Mouse (Mus musculus) liver, postnatal 0 days (tissue): ENCODE data around the gene Tnik. TPM values are rescaled to one million over a fixed set of nuclear protein-coding genes. Genes with fewer than 3 reads are reported as not detected.

Experiments used
- ATAC-seq: fragments of 200-750 bp; cut with Nextera tagmentation; 2 replicates; pipeline ENCODE4 v1.8.0; 2017; ENCODE audit warnings: mild to moderate bottlenecking, moderate library complexity
- DNase-seq: peaks from one replicate; pipeline ENCODE4 v3.0.0-alpha.2; 2016
- H3K27ac ChIP-seq: fragments of 300-500 bp; sonication (generic); 2 replicates; pipeline ENCODE4 v1.5.1; 2014; ENCODE audit warnings: antibody characterized with exemption, moderate library complexity, mild to moderate bottlenecking, low read depth
- H3K27me3 ChIP-seq: fragments of 300-500 bp; sonication (generic); 2 replicates; pipeline ENCODE4 v1.6.1; 2014; ENCODE audit warnings: low read length, control low read depth, mixed read lengths; ENCODE audit not compliant: insufficient read depth
- H3K36me3 ChIP-seq: fragments of 300-500 bp; sonication (generic); replicated peaks from 2 replicates; pipeline ENCODE4 v1.6.1; 2014; ENCODE audit warnings: mild to moderate bottlenecking, control low read depth, low read length, moderate library complexity, mixed read lengths; ENCODE audit not compliant: insufficient read depth
- H3K4me1 ChIP-seq: fragments of 300-500 bp; sonication (generic); 2 replicates; pipeline ENCODE4 v1.6.1; 2014; ENCODE audit warnings: antibody characterized with exemption, mild to moderate bottlenecking, control low read depth; ENCODE audit not compliant: insufficient read depth
- H3K4me2 ChIP-seq: fragments of 300-500 bp; sonication (generic); 2 replicates; pipeline ENCODE4 v1.6.1; 2014; ENCODE audit warnings: low read depth, mild to moderate bottlenecking, low read length, moderate library complexity, mixed read lengths
- H3K4me3 ChIP-seq: fragments of 300-500 bp; sonication (generic); 2 replicates; pipeline ENCODE4 v1.5.1; 2014; ENCODE audit warnings: low read depth, low read length
- H3K9ac ChIP-seq: fragments of 300-500 bp; sonication (generic); replicated peaks from 2 replicates; pipeline ENCODE4 v1.6.1; 2014; ENCODE audit warnings: mild to moderate bottlenecking, moderate library complexity
- H3K9me3 ChIP-seq: fragments of 300-500 bp; sonication (generic); 2 replicates; pipeline ENCODE4 v1.6.1; 2016; ENCODE audit warnings: mild to moderate bottlenecking, control low read depth, low read length, mixed read lengths
- CTCF ChIP-seq: sonication (generic); IDR thresholded peaks from 2 replicates; pipeline ENCODE4 v1.5.1; 2016; ENCODE audit warnings: antibody characterized with exemption, low read depth
- EP300 ChIP-seq: IDR thresholded peaks from 2 replicates; pipeline ENCODE4 v1.6.1; 2016; ENCODE audit warnings: antibody characterized with exemption, low read depth, mild to moderate bottlenecking
- WGBS: fragments of 180-500 bp; shearing (Covaris S2); extraction: QIAGEN DNeasy Blood & Tissue Kit; methylation state at CpG from one replicate; pipeline ENCODE4 v1.1.7; 2014; ENCODE audit not compliant: insufficient replicate concordance; 5-methylcytosine and 5-hydroxymethylcytosine counted together
- polyA plus RNA-seq: library from polyadenylated mRNA; unstranded; fragments of >200 nt; fragmentation: Nextera tagmentation; extraction: Ambion mirVana; gene quantifications from 2 replicates; pipeline ENCODE4 v1.2.1, GENCODE M21; 2015

Gene Tnik
- polyA plus RNA-seq, 1 experiment from 2014 or later, result 1.0 TPM

GRCm38 (mm10) chr3:28554934-28555333 lies 291.9 kb downstream of the Tnik start:
- no peak overlapping the region for H3K4me2 ChIP-seq
- H3K9ac ChIP-seq, result no peak overlapping the region
- no peaks in the 10 kb centered on the region for H3K4me1 ChIP-seq
- 74% methylated on average over 9 of the region's 9 CpGs for WGBS
- H3K36me3 ChIP-seq, result no peaks in the 10 kb centered on the region
- DNase-seq (no peak), ATAC-seq (no peak)
- H3K4me3 ChIP-seq, result no peak overlapping the region
- no peaks in the 10 kb centered on the region for H3K27me3 ChIP-seq
- no peaks in the 10 kb centered on the region for H3K9me3 ChIP-seq
- TF ChIP-seq EP300, result no peak
- no peak overlapping the region for H3K27ac ChIP-seq

DNA sequence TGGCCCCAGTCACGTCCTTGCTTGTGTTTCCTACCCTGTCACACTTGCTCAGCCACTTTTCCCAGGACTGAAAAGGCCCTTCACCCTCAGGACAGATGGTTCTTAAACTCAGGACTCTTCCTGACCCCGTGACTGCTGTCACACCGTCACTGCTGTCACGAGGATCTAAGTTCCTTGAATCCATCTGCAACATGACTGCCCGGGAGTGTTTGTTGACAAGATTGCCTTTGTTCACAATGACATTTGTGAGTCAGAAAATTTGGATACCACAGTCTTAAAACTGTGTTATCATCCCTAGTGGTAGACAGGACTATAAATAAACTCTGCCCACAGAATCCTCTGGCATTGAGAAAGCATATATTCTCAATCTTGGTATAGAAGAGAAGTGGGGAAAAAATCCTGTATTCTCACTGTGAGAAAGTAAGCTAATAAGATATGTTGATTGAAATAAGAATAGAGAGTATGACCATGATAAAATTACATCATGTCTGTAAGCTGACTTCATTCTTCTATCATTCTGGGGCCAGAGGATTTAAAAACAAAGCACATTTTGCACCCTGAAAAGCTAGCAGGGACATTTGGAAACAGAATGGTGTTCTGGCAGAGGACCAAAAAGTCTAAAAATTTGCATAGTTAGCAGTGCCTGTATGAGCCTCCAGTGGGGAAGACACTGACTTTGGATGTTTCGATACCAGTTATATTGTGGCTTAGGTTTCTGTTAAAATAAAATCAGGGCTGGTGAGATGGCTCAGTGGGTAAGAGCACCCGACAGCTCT lies 293.0 kb downstream of the Tnik start:
- ATAC-seq, result no peak
- no peaks in the 10 kb centered on the region for H3K36me3 ChIP-seq
- H3K27me3 ChIP-seq, result no peaks in the 10 kb centered on the region
- H3K4me2 ChIP-seq, result no peak overlapping the region
- H3K4me1 ChIP-seq, result no peaks in the 10 kb centered on the region
- no peak overlapping the region for H3K27ac ChIP-seq
- DNase-seq, result no peak
- 69% methylated on average over 7 of the region's 7 CpGs for WGBS
- H3K9ac ChIP-seq, result no peak overlapping the region
- TF ChIP-seq EP300 (no peak), CTCF (no peak)
- H3K4me3 ChIP-seq, result no peak overlapping the region
- H3K9me3 ChIP-seq, result no peaks in the 10 kb centered on the region

DNA sequence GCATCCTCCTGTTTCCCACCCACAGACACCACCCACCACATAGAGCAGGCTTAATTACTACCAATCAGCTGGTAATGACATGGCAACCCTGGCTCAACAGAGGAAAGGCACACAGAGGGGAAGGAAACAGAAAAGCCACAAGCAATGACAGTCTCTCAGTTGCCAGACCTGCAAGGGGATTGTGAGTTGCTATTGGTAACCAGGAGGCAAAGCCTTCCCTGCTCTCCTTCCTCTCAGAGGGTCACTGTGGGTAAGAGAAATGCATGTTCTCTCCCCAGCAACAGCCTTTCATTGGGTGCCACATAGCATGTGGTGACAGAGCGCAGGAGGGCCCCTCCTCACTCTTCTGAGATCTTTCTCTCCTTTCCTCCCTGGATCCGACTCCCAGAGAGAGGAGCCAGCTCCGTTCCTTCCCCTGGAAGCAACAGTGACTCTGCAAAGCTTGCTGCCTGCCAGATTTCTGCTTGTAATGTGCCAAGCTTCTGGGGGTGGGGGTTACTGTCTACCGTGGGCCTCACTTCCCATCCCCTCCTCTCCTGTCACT lies 295.4 kb downstream of the Tnik start:
- Histone ChIP-seq H3K9ac (no peak overlapping the region), H3K36me3 (no peaks in the 10 kb centered on the region), H3K4me2 (no peak overlapping the region), H3K4me3 (no peak overlapping the region), H3K4me1 (no peaks in the 10 kb centered on the region), H3K9me3 (no peaks in the 10 kb centered on the region), H3K27me3 (no peaks in the 10 kb centered on the region), H3K27ac (no peak overlapping the region)
- ATAC-seq (no peak), DNase-seq (no peak)
- TF ChIP-seq EP300, result no peak
- no peak for TF ChIP-seq CTCF
- WGBS, result 29% methylated on average over 4 of the region's 4 CpGs

GRCm38 (mm10) chr3:28561408-28561807 lies 298.4 kb downstream of the Tnik start:
- DNase-seq, result no peak
- TF ChIP-seq EP300 (no peak), CTCF (no peak)
- no peak overlapping the region for H3K4me2 ChIP-seq
- no peak overlapping the region for H3K27ac ChIP-seq
- H3K27me3 ChIP-seq, result no peaks in the 10 kb centered on the region
- no peak overlapping the region for H3K4me3 ChIP-seq
- H3K9ac ChIP-seq, result no peak overlapping the region
- no peaks in the 10 kb centered on the region for H3K9me3 ChIP-seq
- no peak for ATAC-seq
- no peaks in the 10 kb centered on the region for H3K4me1 ChIP-seq
- no peaks in the 10 kb centered on the region for H3K36me3 ChIP-seq
- WGBS, result 55% methylated on average over 4 of the region's 4 CpGs

GRCm38 (mm10) chr3:28562612-28563332 lies 299.8 kb downstream of the Tnik start:
- no peak overlapping the region for H3K9ac ChIP-seq
- no peak overlapping the region for H3K4me2 ChIP-seq
- TF ChIP-seq CTCF, result peak; percentile 74
- TF ChIP-seq EP300, result no peak
- DNase-seq (peak; percentile 30), ATAC-seq (0 out of 2 replicates have a peak, but pooled peaks have one; percentile 50)
- no peaks in the 10 kb centered on the region for H3K27me3 ChIP-seq
- no peak overlapping the region for H3K4me3 ChIP-seq
- H3K9me3 ChIP-seq, result no peaks in the 10 kb centered on the region
- no peaks in the 10 kb centered on the region for H3K36me3 ChIP-seq
- H3K4me1 ChIP-seq, result no peaks in the 10 kb centered on the region
- WGBS, result 62% methylated on average over 10 of the region's 10 CpGs
- H3K27ac ChIP-seq, result no peak overlapping the region
